Mouse (Mus musculus) cerebellum, adult 8-10 months (tissue): ENCODE data around the gene Tmem37.

Experiments used
- DNase-seq: peaks from one replicate; pipeline ENCODE4 v3.0.0; 2022

The Tmem37 gene

DNA sequence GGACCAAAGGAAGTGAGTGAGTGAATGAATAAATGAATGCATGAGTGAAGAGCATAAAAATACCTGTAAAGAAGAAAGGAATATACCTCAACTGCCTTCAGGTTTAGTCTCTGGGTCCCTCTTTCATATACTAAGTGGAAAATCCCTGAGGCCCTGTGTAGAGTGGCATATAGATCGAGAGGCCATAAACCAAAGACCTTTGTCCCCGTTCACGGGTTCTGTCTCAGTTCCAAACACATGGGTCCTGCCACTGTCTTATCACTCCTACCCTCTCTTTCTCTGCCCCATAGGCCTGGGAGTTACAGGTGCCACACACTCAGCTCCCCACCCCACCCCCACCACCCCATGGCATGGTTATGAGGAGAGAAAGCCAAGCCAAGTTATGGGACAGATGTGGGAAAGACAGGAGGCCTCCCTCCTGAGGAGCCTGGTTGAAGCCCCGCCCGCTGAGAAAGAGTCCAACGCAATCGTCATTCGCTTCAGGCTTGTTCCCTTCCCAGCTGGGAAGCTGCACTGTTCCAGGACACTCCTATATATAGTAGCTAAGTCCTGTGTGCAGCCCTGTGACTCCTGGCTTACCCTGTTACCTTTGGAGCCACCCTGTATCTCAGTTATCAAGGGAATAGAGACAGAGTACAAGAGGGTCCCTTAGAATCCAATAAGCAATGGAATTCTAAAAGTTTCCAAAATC, 17.2 kb upstream of the Tmem37 start:
- DNase-seq = no peak

GRCm38 (mm10) chr1:120089180-120089579, 15.3 kb upstream of the Tmem37 start:
- DNase-seq = no peak

- no peak for DNase-seq
These were observed 12.8 kb upstream of the Tmem37 start for GRCm38 (mm10) chr1:120086644-120087043.

DNA sequence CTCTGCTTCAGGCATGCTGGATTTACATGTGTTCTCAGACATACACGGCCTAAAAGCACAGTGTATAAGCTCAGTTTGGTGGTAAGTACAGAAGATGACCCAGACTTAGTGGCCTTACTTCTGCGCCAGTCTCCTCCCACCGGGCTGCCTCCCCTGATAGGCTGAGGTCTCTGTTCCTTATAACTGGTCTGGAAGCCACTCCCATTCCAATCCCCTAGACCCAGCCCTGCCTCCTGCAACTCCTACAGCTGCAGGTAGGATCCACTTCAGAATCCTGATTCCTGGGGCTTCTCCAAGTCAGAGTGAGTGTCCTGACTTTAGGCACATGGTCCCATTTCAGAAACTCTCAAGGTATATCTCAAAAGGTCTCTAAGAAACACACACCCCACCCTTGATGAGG, 11.8 kb upstream of the Tmem37 start:
- no peak for DNase-seq

DNA sequence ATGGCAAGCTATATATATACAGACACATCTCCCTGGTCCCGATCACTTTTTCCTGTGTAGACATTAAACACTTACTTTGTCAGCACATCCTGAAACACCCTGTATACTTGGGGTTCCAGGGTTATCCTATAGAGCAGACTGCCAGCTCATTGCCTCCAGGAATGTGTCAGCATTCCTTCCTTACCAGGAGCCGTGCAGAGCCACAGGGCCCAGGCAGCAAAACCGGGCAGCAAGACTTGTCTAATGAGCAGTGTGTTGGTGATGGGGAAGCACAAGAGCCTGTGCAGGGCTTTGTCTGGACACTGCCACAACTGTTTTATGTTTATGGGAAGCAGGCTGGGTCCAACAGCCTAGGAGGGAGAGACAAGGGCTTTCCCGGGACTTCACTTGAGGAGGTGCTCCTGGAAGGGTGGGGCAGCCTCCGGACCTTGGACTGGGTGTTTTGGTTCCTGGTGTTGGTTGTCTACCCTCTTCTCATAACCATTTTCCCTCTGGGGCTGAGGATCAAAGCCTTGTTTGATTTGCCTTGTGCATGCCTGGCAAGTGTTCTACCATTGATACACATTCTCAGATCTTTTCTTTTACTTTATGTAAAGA, 10.1 kb upstream of the Tmem37 start:
- no peak for DNase-seq

GRCm38 (mm10) chr1:120082957-120083585, 9.2 kb upstream of the Tmem37 start:
- no peak for DNase-seq

DNA sequence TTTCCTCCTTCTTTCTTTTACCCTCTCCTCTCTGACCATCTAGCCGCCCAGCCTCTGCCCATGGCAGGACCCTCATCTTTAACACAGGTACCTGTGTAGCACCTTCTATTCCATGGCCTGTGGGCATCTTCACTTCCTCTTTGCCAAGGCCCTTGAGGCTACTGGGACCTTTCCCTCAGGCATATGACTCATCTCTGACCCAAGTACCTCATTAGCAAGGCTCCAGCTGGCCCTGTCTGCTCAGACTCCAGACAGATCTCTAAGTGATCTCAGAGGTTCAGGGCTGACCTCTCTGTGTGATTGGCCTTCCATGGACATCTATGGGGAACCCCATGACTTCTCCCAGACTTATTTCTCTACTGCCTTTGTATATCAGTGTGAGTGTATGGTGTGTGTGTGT, 6.8 kb upstream of the Tmem37 start:
- DNase-seq = no peak

DNA sequence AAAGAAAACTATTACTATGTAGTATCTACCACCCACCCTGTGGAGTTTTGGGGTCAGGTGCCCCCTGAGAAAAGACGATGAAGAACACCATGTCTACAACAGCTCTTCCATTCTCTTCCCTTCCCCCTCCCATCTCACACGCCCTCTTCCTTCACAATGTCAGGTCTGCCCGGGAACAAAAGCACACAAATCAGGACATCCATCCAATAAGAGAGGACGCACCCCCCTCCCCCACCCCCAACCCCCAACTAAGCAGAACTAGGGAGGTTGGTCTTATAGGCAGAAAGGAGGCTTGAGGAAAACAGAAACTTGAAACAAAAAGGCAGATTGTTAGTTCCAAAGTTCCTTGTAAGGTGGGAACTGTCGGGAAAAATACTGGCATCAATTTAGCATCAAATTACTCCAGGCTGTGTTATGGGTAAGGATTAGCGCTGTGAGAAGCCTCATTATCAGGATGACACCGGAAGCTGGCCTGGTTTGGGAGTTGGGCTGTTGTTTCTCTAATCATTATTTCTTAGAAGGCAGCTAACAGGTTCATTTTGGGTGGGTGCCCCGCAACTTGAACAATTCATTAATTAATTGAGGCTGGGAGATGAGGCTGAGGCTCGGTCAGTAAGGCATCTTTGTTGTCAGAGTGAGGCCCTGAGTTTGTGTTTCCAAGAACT, 4.0 kb upstream of the Tmem37 start:
- DNase-seq = no peak

DNA sequence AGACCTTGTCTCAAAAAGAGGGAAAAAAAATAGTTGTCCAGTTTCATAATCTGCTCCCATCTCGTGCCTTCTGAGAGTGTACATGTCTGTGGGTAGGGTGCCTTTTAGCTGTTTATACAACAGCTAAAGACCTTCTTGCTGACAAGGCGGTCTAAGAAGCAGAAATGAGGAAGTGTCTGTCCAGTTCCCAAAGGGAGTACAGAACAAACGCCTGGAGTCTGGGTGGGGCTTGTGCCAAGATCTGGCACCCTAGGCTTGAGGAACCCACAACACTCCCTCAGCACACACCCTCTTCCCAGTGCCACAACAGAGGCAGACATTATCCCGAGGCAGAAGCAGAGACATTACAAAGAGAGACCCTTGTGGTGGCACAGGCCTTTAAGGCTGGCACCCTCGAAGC, 1.6 kb upstream of the Tmem37 start:
- no peak for DNase-seq

- DNase-seq = peak; percentile 19
These were observed 1.1 kb upstream of the Tmem37 start for GRCm38 (mm10) chr1:120074931-120075330.

- DNase-seq = no peak
These were observed 431 bp upstream of the Tmem37 start for GRCm38 (mm10) chr1:120074307-120074702.

DNA sequence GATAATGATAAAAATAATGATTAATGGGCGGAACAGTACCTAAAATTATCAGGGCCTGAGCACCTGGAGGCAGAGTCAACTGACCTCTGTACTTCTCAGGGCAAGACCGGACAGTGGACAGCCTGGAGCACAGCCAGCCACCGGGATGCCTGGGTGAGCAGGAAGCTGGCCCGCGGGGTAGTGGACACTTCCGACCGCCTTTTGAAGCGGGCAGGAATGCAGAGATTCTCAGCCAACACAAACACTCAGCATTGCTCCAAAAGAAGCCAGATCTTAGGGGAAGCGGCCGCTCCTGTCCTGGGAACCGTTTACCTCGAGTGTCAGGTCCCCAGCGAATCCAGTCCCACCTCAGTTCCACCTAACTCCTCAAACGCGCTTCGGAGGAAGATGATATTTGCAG, 974 bp downstream of the Tmem37 start:
- DNase-seq = peak; percentile 26

GRCm38 (mm10) chr1:120071133-120071532, 2.7 kb downstream of the Tmem37 start:
- no peak for DNase-seq

DNA sequence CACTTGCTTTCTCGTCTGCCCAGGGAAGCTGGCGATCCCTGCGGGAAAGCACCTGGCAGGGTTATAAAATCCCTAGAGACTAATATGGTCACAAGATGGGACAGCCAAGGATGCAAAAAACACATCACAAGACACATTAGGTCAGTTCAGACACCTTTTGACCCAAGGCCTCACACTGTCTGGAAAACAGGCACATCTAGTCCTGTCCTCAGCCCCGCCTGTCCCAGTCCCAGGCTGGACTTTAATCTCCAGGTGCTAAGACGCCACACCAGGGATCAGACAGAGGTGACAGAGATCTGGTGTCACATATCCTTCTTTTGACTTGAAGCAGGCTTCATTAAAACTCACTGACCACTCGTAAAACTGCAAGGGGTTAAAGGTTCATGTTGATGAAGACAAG, 3.7 kb downstream of the Tmem37 start:
- no peak for DNase-seq

GRCm38 (mm10) chr1:120069120-120069519, 4.8 kb downstream of the Tmem37 start:
- DNase-seq = no peak

DNA sequence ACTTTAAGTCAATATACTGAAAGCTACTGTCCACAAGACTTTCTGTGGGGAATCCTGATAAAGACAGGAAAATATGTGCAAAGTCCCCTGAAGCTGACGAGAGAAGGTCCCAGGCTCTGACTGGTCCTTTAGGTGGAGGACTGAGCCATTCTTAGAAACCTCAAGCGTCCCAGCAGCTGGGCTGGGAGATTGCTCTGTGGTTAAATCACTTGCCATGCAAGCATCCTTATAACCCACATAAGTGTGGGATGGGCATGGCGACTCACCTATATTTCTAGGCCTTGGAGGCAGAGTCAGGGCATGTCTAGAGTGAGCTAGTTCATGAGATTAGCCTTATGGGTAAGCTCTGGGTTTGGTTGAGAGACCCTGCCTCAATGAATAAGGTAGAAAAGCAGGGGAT, 7.2 kb downstream of the Tmem37 start:
- DNase-seq = no peak

- DNase-seq = no peak
These were observed 7.7 kb downstream of the Tmem37 start for GRCm38 (mm10) chr1:120066159-120066558.

DNA sequence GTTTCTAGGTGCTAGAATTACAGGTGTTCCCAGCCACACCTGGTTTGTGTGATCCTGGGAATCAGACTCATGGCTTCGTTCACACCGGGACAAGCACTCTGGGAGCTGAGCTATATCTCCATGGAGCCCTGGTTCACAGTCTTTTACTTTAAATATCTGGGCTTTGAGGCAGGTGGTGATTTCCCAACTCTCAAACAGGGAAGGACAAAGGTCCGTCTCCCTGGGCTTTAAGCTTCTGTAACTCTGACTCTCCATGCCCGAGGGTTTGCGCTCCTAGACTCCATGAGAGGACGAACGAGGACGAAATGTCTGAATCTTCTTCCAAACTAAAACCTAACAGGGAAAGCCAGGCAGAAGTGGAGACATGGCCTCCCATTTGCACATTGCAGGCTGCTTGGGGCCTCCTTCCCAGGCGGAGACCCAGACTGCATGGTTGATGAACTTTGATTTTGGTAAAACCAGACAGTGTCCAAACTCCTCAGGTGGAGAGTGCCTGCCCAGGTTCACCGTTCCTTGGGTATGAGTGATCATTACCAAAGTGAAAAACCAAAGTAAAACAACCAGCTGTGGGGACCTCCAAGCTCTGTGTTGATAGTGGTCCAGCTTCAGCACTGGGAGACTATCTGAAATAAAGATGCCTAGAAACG, 9.7 kb downstream of the Tmem37 start:
- DNase-seq = no peak

DNA sequence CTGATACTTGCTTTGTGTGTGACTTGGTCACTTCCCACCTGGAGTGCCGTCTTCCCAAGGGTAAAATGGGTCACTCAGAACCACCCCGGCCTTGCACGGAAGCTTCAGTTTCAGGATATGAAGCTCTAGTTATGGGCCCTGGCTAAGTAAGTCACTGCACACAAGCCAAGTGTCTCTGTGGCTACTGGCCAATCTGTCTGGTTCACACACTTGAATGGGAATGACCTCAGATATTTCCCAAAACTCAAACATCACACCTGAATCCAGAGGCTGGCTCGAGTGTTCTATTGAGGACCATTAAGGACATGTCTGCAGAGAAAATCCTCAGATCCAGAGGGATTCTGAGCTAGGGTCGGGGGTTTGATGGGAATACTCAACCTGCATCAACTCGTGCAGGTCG, 11.6 kb downstream of the Tmem37 start:
- DNase-seq = no peak

DNA sequence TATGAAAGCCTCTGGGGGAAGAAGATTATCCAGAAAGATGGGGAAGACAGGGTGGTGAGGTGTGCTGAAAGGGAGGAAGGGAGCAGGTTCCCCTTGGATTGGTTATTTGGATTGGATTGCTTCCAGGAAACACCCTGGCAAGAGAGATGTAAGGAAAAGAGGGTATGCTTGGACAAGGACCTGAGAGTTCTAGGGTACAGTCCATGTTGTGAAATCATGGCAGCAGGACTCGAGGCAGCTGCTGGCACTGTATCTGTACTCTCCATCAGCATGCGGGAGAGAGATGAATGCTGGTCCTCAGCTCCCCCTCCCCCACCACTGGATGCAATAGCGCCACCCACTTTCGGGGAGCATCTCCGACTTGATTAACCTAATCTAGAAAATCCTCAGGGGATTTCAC, 13.2 kb downstream of the Tmem37 start:
- no peak for DNase-seq

GRCm38 (mm10) chr1:120057674-120058430, 16.0 kb downstream of the Tmem37 start:
- no peak for DNase-seq

DNA sequence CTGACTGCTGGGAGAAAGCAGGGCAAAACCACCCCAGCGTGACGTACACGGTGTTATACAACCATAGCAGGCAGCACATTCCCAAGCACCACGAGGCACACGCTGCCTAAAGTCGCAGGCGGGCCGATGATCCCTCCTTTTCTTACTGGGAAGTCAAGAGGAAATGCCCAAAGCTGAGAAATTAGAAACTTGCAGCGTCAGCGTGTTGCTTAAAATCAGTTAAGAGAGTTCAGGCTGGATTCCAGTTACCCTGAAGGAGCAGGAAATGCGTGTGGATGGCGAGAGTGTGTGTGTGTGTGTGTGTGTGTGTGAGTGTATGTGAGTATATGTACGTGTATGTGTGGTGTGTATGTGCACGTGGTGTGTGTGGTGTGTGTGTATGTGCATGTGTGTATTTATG, 16.8 kb downstream of the Tmem37 start:
- DNase-seq = no peak

- DNase-seq = peak; percentile 26
These were observed 17.6 kb downstream of the Tmem37 start for GRCm38 (mm10) chr1:120056236-120056635.
